Mouse (Mus musculus) embryonic facial prominence, embryonic 14.5 days (tissue): ENCODE data around the gene Cyp2b13. TPM values are rescaled to one million over a fixed set of nuclear protein-coding genes. Genes with fewer than 3 reads are reported as not detected.
"Not testable (repeated sequence)": the region's sequence is repeated elsewhere in the genome, so short reads cannot be mapped to it uniquely, and the experiment has no call there.

Experiments used
- ATAC-seq: fragments of 200-750 bp; cut with Nextera tagmentation; 2 replicates; pipeline ENCODE4 v1.8.0; 2017; ENCODE audit warnings: low read depth, moderate number of reproducible peaks, moderate TSS enrichment
- DNase-seq: peaks from one replicate; pipeline ENCODE4 v3.0.0-alpha.2; 2015; ENCODE audit warnings: low spot score
- H3K27ac ChIP-seq: fragments of 300-500 bp; sonication (generic); replicated peaks from 2 replicates; pipeline ENCODE4 v1.5.1; 2014; ENCODE audit warnings: low read depth, mild to moderate bottlenecking, low read length, moderate library complexity
- H3K27me3 ChIP-seq: fragments of 300-500 bp; sonication (generic); replicated peaks from 2 replicates; pipeline ENCODE4 v1.6.1; 2014; ENCODE audit warnings: low read length; ENCODE audit not compliant: control insufficient read depth, insufficient read depth
- H3K36me3 ChIP-seq: fragments of 300-500 bp; sonication (generic); 2 replicates; pipeline ENCODE4 v1.6.1; 2014; ENCODE audit warnings: low read length, mixed read lengths; ENCODE audit not compliant: control insufficient read depth, insufficient read depth
- H3K4me1 ChIP-seq: fragments of 300-500 bp; sonication (generic); 2 replicates; pipeline ENCODE4 v1.6.1; 2014; ENCODE audit warnings: antibody characterized with exemption, low read length; ENCODE audit not compliant: control insufficient read depth, insufficient read depth
- H3K4me2 ChIP-seq: fragments of 300-500 bp; sonication (generic); 2 replicates; pipeline ENCODE4 v1.6.1; 2014; ENCODE audit warnings: low read depth, mild to moderate bottlenecking, low read length, moderate library complexity, mixed read lengths
- H3K4me3 ChIP-seq: fragments of 300-500 bp; sonication (generic); 2 replicates; pipeline ENCODE4 v1.5.1; 2014; ENCODE audit warnings: low read depth, mild to moderate bottlenecking, low read length
- H3K9ac ChIP-seq: fragments of 300-500 bp; sonication (generic); 2 replicates; pipeline ENCODE4 v1.6.1; 2014; ENCODE audit warnings: low read depth, mild to moderate bottlenecking, low read length, moderate library complexity, mixed read lengths
- H3K9me3 ChIP-seq: fragments of 300-500 bp; sonication (generic); 2 replicates; pipeline ENCODE4 v1.6.1; 2016; ENCODE audit warnings: low read length; ENCODE audit not compliant: control insufficient read depth
- WGBS: fragments of 180-500 bp; shearing (Covaris S2); extraction: QIAGEN DNeasy Blood & Tissue Kit; methylation state at CpG from one replicate; pipeline ENCODE4 v1.1.7; 2014; 5-methylcytosine and 5-hydroxymethylcytosine counted together
- polyA plus RNA-seq: library from polyadenylated mRNA; unstranded; fragments of >200 nt; fragmentation: Nextera tagmentation; extraction: Ambion mirVana; gene quantifications from 2 replicates; pipeline ENCODE4 v1.2.1, GENCODE M21; 2014

Cyp2b13 gene
- not detected in 2 replicates for polyA plus RNA-seq

- not testable (repeated sequence) for H3K9ac ChIP-seq, H3K4me2 ChIP-seq, H3K4me1 ChIP-seq, DNase-seq, H3K36me3 ChIP-seq, H3K9me3 ChIP-seq, ATAC-seq, H3K27ac ChIP-seq, H3K27me3 ChIP-seq, H3K4me3 ChIP-seq
- 50% methylated on average over 1 of the region's 2 CpGs for WGBS
Observed at GRCm38 (mm10) chr7:26061197-26061596, at the start of gene Cyp2b13. Cyp2b13 (plus strand) TSS chr7:26061497.

- H3K27me3 ChIP-seq, H3K9ac ChIP-seq, H3K36me3 ChIP-seq, H3K4me2 ChIP-seq, H3K9me3 ChIP-seq, H3K27ac ChIP-seq, H3K4me1 ChIP-seq, H3K4me3 ChIP-seq, ATAC-seq, DNase-seq: not testable (repeated sequence)
- WGBS, result 86% methylated on average over 1 of the region's 3 CpGs
Observed at GRCm38 (mm10) chr7:26019814-26020332, 41.4 kb upstream of the Cyp2b13 start.

- not testable (repeated sequence) for H3K9me3 ChIP-seq, H3K4me3 ChIP-seq, H3K27ac ChIP-seq, H3K27me3 ChIP-seq, DNase-seq, H3K9ac ChIP-seq, H3K4me2 ChIP-seq, ATAC-seq, H3K36me3 ChIP-seq, H3K4me1 ChIP-seq
- WGBS, result 82% methylated on average over 3 of the region's 4 CpGs
Observed at GRCm38 (mm10) chr7:26054885-26055630, 6.2 kb upstream of the Cyp2b13 start.

DNA sequence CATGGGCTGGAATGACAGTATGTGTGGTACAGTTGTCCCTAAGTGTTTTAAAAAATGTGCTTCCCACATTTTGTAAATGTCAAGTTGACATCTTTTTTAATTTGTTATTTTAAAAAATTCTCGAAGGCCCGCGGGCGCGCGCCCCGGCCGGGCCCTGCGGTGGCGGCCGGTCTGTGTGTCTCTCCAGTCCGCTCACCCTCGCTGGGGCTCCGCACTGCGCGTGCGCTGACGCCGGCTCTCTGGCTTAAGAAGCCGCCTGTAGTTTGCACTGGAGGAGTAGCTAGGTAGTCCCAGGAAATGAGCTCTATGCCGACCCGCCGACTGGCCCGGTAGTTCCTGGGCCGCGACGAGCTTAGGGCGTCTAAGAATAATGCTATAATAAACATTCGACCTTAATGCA, 10.4 kb downstream of the Cyp2b13 start:
- H3K4me3 ChIP-seq, H3K27me3 ChIP-seq, ATAC-seq, DNase-seq, H3K9ac ChIP-seq, H3K9me3 ChIP-seq, H3K4me1 ChIP-seq, H3K27ac ChIP-seq, H3K36me3 ChIP-seq, H3K4me2 ChIP-seq: not testable (repeated sequence)
- WGBS, result 53% methylated on average over 29 of the region's 29 CpGs

- 57% methylated on average over 2 of the region's 2 CpGs for WGBS
- H3K4me3 ChIP-seq, result no peak overlapping the region
- DNase-seq (no peak), ATAC-seq (no peak)
- no peak overlapping the region for H3K27ac ChIP-seq
- no peaks in the 10 kb centered on the region for H3K4me1 ChIP-seq
- H3K27me3 ChIP-seq, result no peaks in the 10 kb centered on the region
- H3K36me3 ChIP-seq, result no peaks in the 10 kb centered on the region
- no peak overlapping the region for H3K4me2 ChIP-seq
- H3K9me3 ChIP-seq, result no peaks in the 10 kb centered on the region
- no peak overlapping the region for H3K9ac ChIP-seq
Observed at GRCm38 (mm10) chr7:26082595-26082994, 21.3 kb downstream of the Cyp2b13 start.

GRCm38 (mm10) chr7:26087391-26087790, 26.1 kb downstream of the Cyp2b13 start:
- Histone ChIP-seq H3K4me2 (no peak overlapping the region), H3K4me1 (no peaks in the 10 kb centered on the region), H3K4me3 (no peak overlapping the region), H3K9ac (no peak overlapping the region), H3K9me3 (peaks cover 5% of the 10 kb centered on the region; the same call in 1 of the 2 replicates), H3K27me3 (no peaks in the 10 kb centered on the region), H3K27ac (no peak overlapping the region), H3K36me3 (no peaks in the 10 kb centered on the region)
- DNase-seq (no peak), ATAC-seq (no peak)
- 84% methylated on average over 1 of the region's 1 CpGs for WGBS

- ATAC-seq, result not testable (repeated sequence)
Observed at GRCm38 (mm10) chr7:26088578-26088977, 27.3 kb downstream of the Cyp2b13 start.

DNA sequence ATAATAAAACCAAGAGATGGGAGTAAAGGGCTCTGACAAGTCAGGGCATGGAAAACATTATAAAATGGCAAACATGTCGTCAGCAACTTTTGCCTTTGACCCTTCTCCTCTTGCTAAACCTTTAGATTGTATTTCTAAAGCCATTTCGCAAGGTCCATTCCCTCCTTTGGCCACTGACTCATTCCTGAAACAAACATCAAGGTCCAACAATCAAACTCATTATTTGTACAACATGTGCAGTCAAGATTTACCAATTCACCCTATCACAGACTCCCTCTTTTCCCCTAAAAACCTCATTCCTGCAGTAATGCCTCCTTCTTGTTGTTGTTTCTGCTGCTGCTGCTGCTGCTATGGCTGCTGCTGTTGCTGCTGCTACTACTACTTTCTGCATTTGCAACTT, 78.3 kb downstream of the Cyp2b13 start:
- H3K4me1 ChIP-seq, ATAC-seq, H3K27me3 ChIP-seq, H3K9me3 ChIP-seq, H3K27ac ChIP-seq, H3K36me3 ChIP-seq, H3K9ac ChIP-seq, H3K4me2 ChIP-seq, H3K4me3 ChIP-seq, DNase-seq: not testable (repeated sequence)
- no CpG with 5 or more reads among the region's 2 CpGs for whole genome bisulfite sequencing

More at GRCm38 (mm10) chr7:26088578-26088977, 27.3 kb downstream of the Cyp2b13 start:
- not testable (repeated sequence) for H3K4me2 ChIP-seq, H3K9ac ChIP-seq, H3K4me3 ChIP-seq, H3K27ac ChIP-seq, DNase-seq, H3K4me1 ChIP-seq, H3K36me3 ChIP-seq, H3K27me3 ChIP-seq, H3K9me3 ChIP-seq

- ATAC-seq, H3K27me3 ChIP-seq, DNase-seq, H3K27ac ChIP-seq, H3K9ac ChIP-seq, H3K4me3 ChIP-seq, H3K4me2 ChIP-seq, H3K9me3 ChIP-seq, H3K4me1 ChIP-seq, H3K36me3 ChIP-seq: not testable (repeated sequence)
- WGBS, result 17% methylated on average over 1 of the region's 3 CpGs
Observed at GRCm38 (mm10) chr7:26143657-26144056, 82.4 kb downstream of the Cyp2b13 start.
